8 mouse cellular contexts compared by ENCODE assay signal in genomic region chr11:50024833-50025720, GRCm38 (mm10). TPM values are rescaled to one million over a fixed set of nuclear protein-coding genes. Genes with fewer than 3 reads are reported as not detected.
DNase-seq lines count a peak whose midpoint lies in the region; ATAC-seq and TF ChIP-seq lines count a peak whose summit lies in the region.

Gene Rnf130, plus strand, starts transcription at chr11:50025346.

- no peak for TF ChIP-seq EP300 in liver, postnatal 0 days (IDR thresholded peaks at IDR 0.05; ENCODE audit: low read depth)

- no peak for ATAC-seq in G1E (ENCODE audit: extremely low read depth, insufficient number of reproducible peaks, low FRiP score, poor library complexity, severe bottlenecking)
- peak; percentile 86 for ATAC-seq in forebrain, embryonic 16.5 days
- peak; percentile 94 for ATAC-seq in liver, postnatal 0 days
- peak; percentile 91 for ATAC-seq in neural tube, embryonic 14.5 days (ENCODE audit: low read depth)

- TF ChIP-seq POLR2A in testis, adult 2 months (IDR thresholded peaks at IDR 0.05; ENCODE audit: control insufficient read depth, low read depth, low read length), result peak; percentile 61

- under 1% methylated on average over 125 of the region's 129 CpGs for WGBS in forebrain, embryonic 16.5 days
- under 1% methylated on average over 73 of the region's 129 CpGs for WGBS in liver, postnatal 0 days (ENCODE audit: insufficient replicate concordance)
- under 1% methylated on average over 119 of the region's 129 CpGs for WGBS in neural tube, embryonic 14.5 days

- H3K27ac ChIP-seq in forebrain, embryonic 16.5 days (ENCODE audit: low read length), result peak within 1 kb of the TSS; percentile 97
- peak within 1 kb of the TSS; percentile 93 for H3K27ac ChIP-seq in liver, postnatal 0 days (ENCODE audit: low read depth)
- peak within 1 kb of the TSS; percentile 98 for H3K27ac ChIP-seq in neural tube, embryonic 14.5 days (ENCODE audit: low read depth, low read length)
- peak within 1 kb of the TSS; percentile 99 for H3K27ac ChIP-seq in testis, adult 2 months (ENCODE audit: control insufficient read depth, insufficient read depth, low read depth, low read length)

- H3K9me3 ChIP-seq in G1E (replicated peaks), result no peaks in the 10 kb centered on the region
- H3K9me3 ChIP-seq in forebrain, embryonic 16.5 days (ENCODE audit: control insufficient read depth, low read length), result no peaks in the 10 kb centered on the region
- H3K9me3 ChIP-seq in liver, postnatal 0 days (ENCODE audit: low read length), result no peaks in the 10 kb centered on the region
- no peaks in the 10 kb centered on the region for H3K9me3 ChIP-seq in neural tube, embryonic 14.5 days (ENCODE audit: control insufficient read depth, low read length)

- H3K4me3 ChIP-seq in G1E (ENCODE audit: low read depth, low read length), result peak within 1 kb of the TSS; percentile 95
- H3K4me3 ChIP-seq in forebrain, embryonic 16.5 days (replicated peaks; ENCODE audit: low read length), result peak within 1 kb of the TSS; percentile 73
- peak within 1 kb of the TSS; percentile 92 for H3K4me3 ChIP-seq in liver, postnatal 0 days (ENCODE audit: low read depth, low read length)
- peak within 1 kb of the TSS; percentile 93 for H3K4me3 ChIP-seq in neural tube, embryonic 14.5 days (ENCODE audit: low read depth, low read length)
- H3K4me3 ChIP-seq in testis, adult 2 months (ENCODE audit: control insufficient read depth, low read depth, low read length), result peak within 1 kb of the TSS; percentile 97

- TF ChIP-seq CTCF in G1E (IDR thresholded peaks at IDR 0.05; ENCODE audit: low read depth, low read length), result no peak
- TF ChIP-seq CTCF in liver, postnatal 0 days (IDR thresholded peaks at IDR 0.05; ENCODE audit: low read depth), result no peak
- TF ChIP-seq CTCF in testis, adult 2 months (IDR thresholded peaks at IDR 0.05; ENCODE audit: control insufficient read depth, insufficient read depth, insufficient replicate concordance, low read depth, low read length), result no peak

- no peaks in the 10 kb centered on the region for H3K27me3 ChIP-seq in G1E (ENCODE audit: insufficient read depth, low read length)
- no peaks in the 10 kb centered on the region for H3K27me3 ChIP-seq in forebrain, embryonic 16.5 days (replicated peaks; ENCODE audit: control insufficient read depth, insufficient read depth, low read length)
- no peaks in the 10 kb centered on the region for H3K27me3 ChIP-seq in liver, postnatal 0 days (ENCODE audit: insufficient read depth, low read length)
- H3K27me3 ChIP-seq in neural tube, embryonic 14.5 days (ENCODE audit: control insufficient read depth, insufficient read depth, low read length), result no peaks in the 10 kb centered on the region
- H3K27me3 ChIP-seq in testis, adult 2 months (ENCODE audit: control insufficient read depth, insufficient read depth, low read length), result no peaks in the 10 kb centered on the region

- peak within 1 kb of the TSS; percentile 93 for H3K9ac ChIP-seq in forebrain, embryonic 16.5 days (replicated peaks; ENCODE audit: low read depth, low read length)
- H3K9ac ChIP-seq in liver, postnatal 0 days (replicated peaks), result peak within 1 kb of the TSS; percentile 97
- H3K9ac ChIP-seq in neural tube, embryonic 14.5 days (replicated peaks; ENCODE audit: low read depth, low read length), result peak within 1 kb of the TSS; percentile 98

- H3K4me2 ChIP-seq in forebrain, embryonic 16.5 days (ENCODE audit: low read length), result peak within 1 kb of the TSS; percentile 79
- H3K4me2 ChIP-seq in liver, postnatal 0 days (ENCODE audit: low read depth, low read length), result peak within 1 kb of the TSS; percentile 98
- H3K4me2 ChIP-seq in neural tube, embryonic 14.5 days (ENCODE audit: low read depth, low read length), result peak within 1 kb of the TSS; percentile 48

- H3K36me3 ChIP-seq in G1E (replicated peaks), result peaks cover 7% of the 10 kb centered on the region
- H3K36me3 ChIP-seq in forebrain, embryonic 16.5 days (ENCODE audit: control insufficient read depth, insufficient read depth), result no peaks in the 10 kb centered on the region
- no peaks in the 10 kb centered on the region for H3K36me3 ChIP-seq in liver, postnatal 0 days (replicated peaks; ENCODE audit: insufficient read depth, low read length)
- no peaks in the 10 kb centered on the region for H3K36me3 ChIP-seq in neural tube, embryonic 14.5 days (ENCODE audit: control insufficient read depth, insufficient read depth, low read length)
- H3K36me3 ChIP-seq in testis, adult 2 months (ENCODE audit: control insufficient read depth, insufficient read depth, low read length), result no peaks in the 10 kb centered on the region

- intact Hi-C loops in heart, postnatal 25 days (cut with DNase I), result loop anchor here (5.0 kb wide), 4 partner anchors 37 to 202 kb away; partner anchors contain the start of gene Tbc1d9b

- peaks cover 52% of the 10 kb centered on the region for H3K4me1 ChIP-seq in G1E (ENCODE audit: insufficient read depth, low read depth, low read length)
- peaks cover 32% of the 10 kb centered on the region for H3K4me1 ChIP-seq in forebrain, embryonic 16.5 days (replicated peaks; ENCODE audit: control insufficient read depth, insufficient read depth, low read length)
- peaks cover 25% of the 10 kb centered on the region for H3K4me1 ChIP-seq in liver, postnatal 0 days (ENCODE audit: insufficient read depth)
- peaks cover 19% of the 10 kb centered on the region for H3K4me1 ChIP-seq in neural tube, embryonic 14.5 days (ENCODE audit: control insufficient read depth, insufficient read depth, low read length)
- peaks cover 3% of the 10 kb centered on the region for H3K4me1 ChIP-seq in testis, adult 2 months (ENCODE audit: control insufficient read depth, insufficient read depth, low read length)

- peak; percentile 68 for DNase-seq in G1E (ENCODE audit: low spot score)
- peak; percentile 95 to 99 for DNase-seq in cerebellum, adult 18-20 months
- peak; percentile 92 for DNase-seq in heart, postnatal 25 days (ENCODE audit: low spot score)
- peak; percentile 95 for DNase-seq in layer of hippocampus, adult 11-12 months (ENCODE audit: low spot score)
- peak; percentile 94 for DNase-seq in liver, postnatal 0 days

RNA-seq across cellular contexts. Expression of gene Rnf130, which starts in this region (rescaled TPM):
- total RNA-seq in G1E (2014; fragmentation: Nextera tagmentation) (195 and 199 TPM in 2 replicates), G1E (2017) (225 and 240 TPM in 2 replicates)
- polyA plus RNA-seq in G1E (2012), result 80.8 and 103 TPM in 2 replicates
- 65.0 and 69.2 TPM in 2 replicates for polyA plus RNA-seq in forebrain, embryonic 16.5 days (2015; fragmentation: Nextera tagmentation; extraction: Ambion mirVana)
- total RNA-seq in heart, postnatal 25 days (2021), result 10 to 100 TPM; 48.6 to 50.6 TPM
- 75.0 and 82.0 TPM in 2 replicates for polyA plus RNA-seq in liver, postnatal 0 days (2015; fragmentation: Nextera tagmentation; extraction: Ambion mirVana)
- polyA plus RNA-seq in neural tube, embryonic 14.5 days (2014; fragmentation: Nextera tagmentation; extraction: Ambion mirVana), result 64.4 and 71.3 TPM in 2 replicates
- 10.4 and 12.1 TPM in 2 replicates for polyA plus RNA-seq in testis, adult 2 months (2012; rRNA removed)

Comparison
In these comparisons a context has a peak if more than half of its experiments do, and no peak if none do; other contexts are left out.
1. H3K4me2 ChIP-seq: peak in every context shown above with its lines; median percentile 98 in liver, postnatal 0 days; 79 in forebrain, embryonic 16.5 days; 48 in neural tube, embryonic 14.5 days.